Mouse (Mus musculus) cerebellum, adult 8-10 months (tissue): ENCODE data around the gene Hip1.

ENCODE experiments used
- DNase-seq: peaks from one replicate; pipeline ENCODE4 v3.0.0; 2022

Hip1 gene

GRCm38 (mm10) chr5:135362572-135362971 lies 182.3 kb downstream of the Hip1 start:
- DNase-seq = no peak

- no peak for DNase-seq
Observed at GRCm38 (mm10) chr5:135359772-135360171, 185.1 kb downstream of the Hip1 start.

GRCm38 (mm10) chr5:135357556-135357955 lies 187.4 kb downstream of the Hip1 start:
- DNase-seq = no peak
